Mouse (Mus musculus): ENCODE measurements at regions not wholly inside any gene's neighbourhood (a gene's known extent, or its start where the extent isn't known, plus 50 kb on each side); places are given as distances from the start of the nearest gene placed in this dataset.

DNA sequence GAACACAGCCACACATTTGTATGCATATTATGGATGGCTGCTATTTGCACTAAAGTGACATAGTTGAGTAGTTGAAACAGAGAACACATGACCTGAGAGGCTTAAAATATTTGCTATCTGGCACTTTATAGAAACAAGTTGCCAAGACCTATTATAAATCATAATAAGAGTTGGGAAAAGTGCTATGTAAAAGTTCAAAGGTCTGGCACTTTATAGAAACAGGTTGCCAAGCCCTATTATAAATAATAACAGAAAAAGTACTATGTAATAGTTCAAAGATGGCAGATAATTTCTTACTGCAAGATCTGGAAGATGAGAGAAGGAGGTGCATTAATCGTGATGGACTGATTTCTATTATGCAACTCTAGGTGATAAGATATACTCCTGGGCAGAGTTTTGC is 320.2 kb downstream of the Tfap2b start:
- DNase-seq (ENCODE audit: low spot score in 2 of 2), result no peak

DNA sequence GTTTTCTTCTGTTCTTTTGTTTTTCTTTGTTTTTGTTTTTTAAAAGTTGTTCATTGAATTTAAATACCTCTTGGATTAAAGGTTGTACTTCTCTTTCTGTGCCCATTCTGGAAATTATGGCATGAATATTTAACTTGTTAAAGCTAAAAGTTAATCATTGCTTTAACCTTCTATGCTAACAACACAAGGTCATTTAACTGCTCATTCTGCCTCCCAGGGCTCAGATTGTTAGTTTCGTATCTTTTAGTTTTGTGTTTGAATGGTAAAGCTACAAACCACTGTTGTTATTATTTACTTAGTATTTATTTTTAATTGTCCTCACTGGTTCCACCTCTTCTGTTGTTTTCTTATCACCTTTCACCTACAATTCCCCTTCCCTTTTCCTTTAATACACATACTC is 322.7 kb downstream of the Tfap2b start:
- DNase-seq (ENCODE audit: low spot score in 2 of 2), result no peak

DNA sequence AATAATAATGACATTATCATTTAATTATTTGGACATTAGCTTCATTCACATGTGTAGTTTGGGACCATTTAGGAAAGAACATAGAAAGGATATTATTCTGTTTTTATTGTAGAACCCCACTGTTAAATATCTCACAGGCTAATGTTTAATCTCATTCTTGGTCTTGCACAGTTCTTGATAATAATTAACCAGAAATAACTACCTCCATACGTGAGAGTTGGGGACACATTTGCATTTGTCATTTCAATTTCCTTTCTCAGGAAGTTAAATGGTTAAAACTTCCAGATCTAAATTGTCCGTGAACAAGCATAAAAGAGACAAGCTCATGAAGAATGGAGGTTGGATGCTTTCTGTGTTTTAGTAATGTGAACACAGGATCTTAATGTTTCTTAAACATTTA is 326.3 kb downstream of the Tfap2b start:
- no peak for DNase-seq (ENCODE audit: low spot score in 2 of 2)

DNA sequence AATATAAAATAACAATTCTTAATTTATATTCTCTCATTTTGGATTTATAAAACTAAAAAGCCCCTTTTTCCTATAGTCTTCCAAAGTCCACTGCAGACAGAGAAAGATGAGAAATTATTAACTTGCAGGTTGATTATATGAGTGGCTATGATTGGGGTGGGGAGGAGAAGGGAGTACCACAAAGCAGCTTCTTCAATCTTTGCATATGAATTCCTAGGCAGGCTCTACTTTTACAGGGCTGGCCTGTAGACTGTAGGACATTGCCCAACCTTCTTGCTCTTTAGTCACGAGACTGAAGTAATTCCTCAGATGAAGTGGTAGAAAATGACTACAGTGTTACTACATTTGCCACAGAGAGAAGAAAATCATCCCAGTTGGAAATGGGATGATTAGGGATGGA is 334.3 kb downstream of the Tfap2b start:
- no peak for DNase-seq (ENCODE audit: low spot score in 2 of 2)

DNA sequence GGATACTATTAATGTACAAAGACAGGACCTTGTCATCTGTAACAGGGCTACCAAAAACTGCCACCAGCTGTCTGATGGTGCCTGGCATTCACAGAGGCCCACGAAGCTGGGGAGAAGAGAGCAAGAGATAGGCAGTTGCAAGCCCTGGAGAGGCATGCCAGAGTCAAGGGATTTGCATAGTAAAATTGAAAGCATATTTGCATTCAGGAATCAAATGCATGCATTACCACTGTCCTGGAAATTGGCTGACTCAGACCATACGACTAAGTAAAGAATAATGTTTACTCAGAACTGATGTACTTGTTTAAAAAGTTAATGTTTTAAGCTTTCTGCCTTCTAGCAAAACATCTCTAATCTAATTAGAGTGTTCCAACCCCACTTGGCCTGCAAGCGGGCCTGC is 357.0 kb downstream of the Tfap2b start:
- no peak for DNase-seq (ENCODE audit: low spot score in 2 of 2)

DNA sequence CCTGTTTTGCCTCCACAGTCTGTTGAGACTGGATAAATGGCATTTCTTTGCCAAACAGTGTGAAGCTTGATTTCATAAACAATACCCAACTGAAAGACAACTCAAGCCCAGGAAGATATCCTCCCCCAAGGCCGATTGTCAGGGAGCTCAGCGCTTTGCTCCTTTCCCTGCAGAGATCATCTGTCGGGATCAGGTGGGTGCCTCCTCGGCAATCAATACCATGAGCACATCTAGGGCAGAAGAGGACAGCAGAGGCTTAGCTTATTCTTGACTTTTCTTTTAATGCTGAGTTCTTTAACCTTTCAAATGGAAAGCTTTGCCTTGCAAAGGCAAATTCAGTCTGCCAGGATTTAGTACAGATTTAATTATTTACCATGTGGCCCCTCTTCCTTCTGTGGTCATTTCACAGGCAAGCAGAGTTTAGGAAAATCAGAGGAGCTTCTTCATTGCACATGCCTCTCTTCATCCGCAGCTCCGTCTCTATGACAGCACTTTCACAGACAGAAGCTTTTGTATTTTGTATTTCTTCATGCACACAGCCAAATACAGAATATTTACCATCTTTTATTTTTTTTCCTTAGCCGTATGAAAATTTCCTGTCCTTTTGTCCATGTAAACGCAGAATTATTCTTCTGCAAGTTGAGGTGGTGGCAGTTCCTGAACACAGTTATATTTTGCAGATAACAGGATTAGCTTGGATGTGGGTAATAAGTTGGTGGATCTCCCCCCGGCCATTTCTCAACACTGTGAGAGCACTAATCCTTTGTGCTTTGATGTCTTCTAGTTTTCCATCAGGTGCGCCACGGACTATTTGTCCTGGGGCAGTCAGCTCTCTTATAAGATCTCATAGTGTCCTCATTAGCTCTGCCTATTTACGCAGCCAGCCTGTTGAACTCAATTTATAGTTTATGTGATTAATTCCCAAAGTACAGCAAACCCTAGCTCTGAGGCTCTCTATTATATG is 374.6 kb downstream of the Tfap2b start:
- DNase-seq (ENCODE audit: low spot score in 2 of 2), result no peak

DNA sequence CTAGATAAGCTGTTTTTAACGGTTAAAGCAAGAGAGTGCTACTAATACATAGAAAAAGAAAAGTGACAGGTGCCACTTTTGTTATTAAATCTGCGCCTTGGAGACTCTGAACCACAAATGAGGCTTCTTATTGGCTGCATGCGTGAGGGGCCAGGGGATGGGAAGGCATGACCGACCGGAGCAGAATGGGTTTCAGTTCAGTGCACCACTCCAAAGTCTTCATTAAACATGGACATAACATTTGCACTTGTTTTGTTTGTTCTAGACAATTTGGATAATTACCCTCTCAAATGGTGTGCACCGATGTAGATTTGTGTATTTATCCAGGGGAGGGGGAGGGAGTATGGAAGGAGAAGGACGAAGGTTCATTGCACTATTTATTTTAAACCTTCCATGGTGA is 396.8 kb downstream of the Tfap2b start:
- DNase-seq (ENCODE audit: low spot score in 2 of 2), result no peak

DNA sequence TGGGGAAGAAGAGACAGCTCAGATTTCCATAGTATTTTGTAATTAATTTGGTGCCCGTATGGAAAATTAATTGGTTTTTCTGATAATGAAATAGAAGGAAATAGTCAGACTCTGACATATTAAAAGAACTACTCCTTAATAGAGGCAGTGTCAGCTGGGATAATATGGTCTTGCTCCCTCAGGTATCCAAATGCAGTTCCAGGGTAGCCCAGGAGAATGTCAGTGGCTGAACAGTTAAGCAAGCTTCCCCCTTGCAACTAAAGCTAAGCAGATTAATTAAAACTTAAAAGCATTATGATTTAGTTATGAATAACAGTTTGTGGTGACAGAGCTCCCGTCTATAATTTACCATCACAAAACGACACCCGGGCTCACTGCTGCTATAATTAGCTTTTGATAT is 407.0 kb downstream of the Tfap2b start:
- DNase-seq (ENCODE audit: low spot score in 2 of 2), result no peak

DNA sequence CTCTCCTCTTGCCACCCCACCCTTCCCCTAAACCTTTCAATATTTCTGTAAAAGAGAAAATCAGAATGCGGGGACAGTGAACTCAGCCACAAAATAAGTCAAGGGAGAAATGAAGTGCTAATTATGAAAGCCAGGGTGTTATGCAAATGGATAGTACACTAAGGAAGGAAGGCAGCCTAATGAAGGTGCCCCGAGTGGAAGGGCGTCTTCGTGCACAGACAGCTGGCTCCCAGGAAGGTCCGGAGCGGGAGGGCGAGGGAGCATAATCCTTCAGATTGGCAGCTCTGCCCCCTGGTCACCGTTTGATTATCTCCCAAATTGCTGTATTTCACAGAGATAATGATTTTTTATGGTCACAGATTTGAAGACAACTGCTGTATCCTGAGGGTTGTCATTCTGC is 430.4 kb downstream of the Tfap2b start:
- no peak for DNase-seq (ENCODE audit: low spot score in 2 of 2)

DNA sequence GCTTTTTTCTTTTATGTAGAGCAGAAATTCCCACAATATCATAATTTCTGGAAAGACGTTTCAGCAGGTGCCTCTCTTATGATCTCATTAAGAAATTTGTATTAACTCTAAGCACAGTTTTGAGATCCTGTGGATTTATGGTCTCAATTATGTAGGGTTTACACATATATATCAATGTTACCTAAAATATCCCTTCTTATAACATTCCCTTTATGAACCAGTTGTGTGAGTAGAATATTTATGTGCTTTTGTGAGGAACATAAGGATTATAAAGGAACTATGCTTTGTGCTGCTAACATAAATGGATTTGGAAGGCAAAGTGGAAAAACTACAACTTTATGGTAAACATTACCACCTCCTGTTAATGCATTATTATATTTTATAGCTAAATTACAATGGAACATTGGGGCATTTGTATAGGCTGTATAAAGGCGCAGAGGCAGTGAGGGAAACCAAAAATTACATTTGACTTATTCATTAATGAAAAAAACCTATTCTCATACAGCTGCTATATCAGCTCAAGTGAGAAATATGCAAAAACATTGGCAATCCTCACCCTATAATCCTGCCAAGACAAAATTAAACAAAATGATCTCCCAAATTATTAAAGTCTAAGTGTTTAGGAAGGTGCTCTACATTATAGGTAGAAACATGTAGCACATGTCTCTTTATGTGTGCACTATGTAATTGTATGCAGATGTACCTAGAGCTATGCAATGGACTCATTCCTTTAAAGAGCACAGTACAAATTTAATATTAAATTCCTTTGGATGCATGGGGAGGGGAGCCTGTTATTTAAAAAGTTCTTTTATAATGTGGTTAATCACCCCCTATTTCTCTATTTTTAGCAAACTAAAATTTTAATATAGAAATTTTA is 439.2 kb downstream of the Tfap2b start:
- DNase-seq (ENCODE audit: low spot score in 2 of 2), result no peak

DNA sequence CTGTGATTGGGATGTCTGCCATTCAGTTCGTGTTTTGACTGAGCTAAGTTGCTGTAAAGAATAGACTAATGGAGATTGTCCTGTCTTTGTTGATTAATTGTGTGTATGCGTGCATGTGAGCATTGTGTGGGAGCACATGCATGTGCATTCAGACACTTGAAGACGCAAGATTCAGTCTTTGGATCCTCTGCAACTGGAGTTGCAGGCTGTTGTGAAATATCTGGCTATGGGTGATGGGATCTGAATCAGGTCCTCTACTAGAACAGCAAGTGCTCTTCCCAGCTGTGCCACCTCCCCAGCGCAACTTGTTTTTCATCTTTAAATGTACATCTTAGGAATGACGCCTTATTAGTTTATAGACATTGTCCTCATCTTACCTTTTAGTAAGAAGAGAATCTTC is 453.4 kb downstream of the Tfap2b start:
- no peak for DNase-seq (ENCODE audit: low spot score in 2 of 2)

DNA sequence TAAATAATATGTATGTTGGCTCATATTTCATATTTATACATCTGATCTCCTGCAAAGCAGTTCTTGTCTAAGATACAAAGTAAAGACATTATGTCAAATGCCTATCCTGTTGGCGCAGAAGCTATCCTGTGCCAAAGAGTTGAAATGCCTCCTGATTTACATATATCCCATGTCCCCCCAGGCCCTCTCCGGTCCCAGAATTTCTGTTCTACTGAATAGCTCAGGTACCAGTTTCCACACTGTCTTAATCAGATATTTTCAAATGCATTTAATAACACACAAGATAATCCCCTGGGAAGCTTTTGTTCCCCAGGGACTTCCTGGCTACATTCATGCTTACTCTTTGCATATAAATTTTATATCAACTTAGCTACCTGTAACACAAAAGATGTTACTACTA is 454.1 kb downstream of the Tfap2b start:
- DNase-seq (ENCODE audit: low spot score in 2 of 2), result no peak

DNA sequence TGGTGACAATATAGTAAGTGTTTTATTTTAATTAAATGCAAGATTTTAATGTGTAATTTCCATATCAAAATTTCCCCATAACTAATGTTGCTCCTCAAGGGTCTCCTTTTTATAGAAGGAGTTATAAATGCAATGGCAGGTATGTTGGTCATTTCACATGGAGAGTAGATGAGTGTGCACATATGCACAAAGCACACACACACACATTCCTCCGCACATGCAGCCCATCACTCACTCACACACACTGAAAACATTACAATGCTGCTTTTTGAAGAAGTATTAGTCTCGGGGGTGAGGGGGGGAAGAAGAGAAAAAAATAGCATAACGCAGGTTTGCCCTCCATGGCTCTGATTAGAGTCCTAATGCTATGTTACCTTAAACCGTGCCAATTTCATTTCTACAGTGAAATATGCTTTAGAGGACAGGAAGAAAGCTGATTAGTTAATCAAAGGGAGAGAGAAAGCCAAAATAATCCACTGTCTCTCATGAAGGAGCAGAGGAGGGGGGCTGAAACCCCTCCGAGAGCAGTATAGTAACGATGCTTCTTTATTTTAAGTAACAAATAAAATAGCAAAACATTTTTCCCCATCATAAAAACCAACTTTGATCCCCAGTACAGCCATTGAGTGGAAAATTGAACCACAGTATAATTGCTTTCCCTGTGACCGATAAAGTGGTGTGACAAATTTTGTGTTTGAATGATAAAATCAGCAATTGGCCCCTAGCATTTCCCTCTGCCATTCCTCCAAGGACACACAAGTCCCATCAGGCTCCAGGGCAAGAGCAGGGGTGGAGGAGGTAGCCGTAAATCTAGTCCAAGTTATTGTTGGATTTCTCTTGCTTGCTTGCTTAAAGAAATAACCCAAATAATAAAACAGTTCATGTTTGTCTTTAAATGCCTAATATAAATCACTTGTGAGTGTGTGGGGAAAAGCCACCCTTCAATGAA is 465.0 kb downstream of the Tfap2b start:
- no peak for DNase-seq (ENCODE audit: low spot score in 2 of 2)

DNA sequence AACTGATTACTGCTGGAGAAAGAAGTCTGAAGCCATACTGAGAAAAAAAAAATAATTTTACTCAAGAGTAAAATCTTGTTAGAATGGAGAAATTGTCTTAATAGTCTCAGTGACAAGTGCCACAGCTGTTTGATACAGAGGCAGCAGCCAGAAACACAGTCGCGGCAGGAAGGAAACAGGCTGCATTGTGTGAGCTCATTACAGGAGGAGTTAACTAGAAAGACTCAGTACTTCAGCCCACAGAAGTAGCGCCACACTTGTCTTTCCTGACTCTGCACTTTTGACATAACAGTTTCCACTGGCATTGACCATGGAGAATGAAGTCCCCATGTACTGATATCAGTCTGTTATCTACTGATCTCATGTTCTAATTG is 465.7 kb downstream of the Tfap2b start:
- peak in 1 of 2 experiments; percentile 3 for DNase-seq (ENCODE audit: low spot score in 2 of 2)

DNA sequence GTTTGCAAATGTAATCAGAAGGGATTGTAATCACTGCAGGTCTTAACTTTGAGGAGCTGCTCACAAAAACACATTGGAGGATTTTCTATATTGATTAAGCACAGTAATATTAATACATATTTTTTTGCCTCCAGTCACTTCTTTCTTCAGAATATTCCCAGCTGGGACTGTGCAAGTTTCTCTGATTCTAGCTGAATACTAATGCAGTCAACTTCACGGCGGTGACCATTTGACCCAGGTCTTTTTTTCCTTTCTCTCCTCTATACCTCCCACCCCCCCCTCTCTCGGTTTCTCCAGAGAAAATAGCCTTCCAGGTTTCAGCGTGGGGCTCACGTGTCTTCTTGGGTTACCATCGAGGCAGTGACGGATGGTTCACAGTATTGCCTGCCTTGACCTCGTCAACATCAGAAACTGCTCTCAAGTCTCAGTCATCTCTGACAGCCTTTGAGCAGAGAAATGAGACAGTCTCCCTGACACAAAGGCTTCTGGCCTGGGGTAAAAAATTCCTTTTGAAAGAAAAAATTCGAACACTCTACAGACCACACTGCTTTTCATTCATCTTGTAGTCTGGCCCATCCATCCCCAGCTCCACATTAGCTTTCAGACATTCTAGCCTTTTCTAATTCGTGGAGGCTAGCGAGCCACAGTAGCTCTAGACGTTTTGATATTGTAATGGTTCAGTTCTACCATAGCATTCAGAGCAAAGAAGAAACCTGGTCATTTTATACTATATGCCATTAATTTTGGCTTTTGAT is 472.5 kb downstream of the Tfap2b start:
- DNase-seq (ENCODE audit: low spot score in 2 of 2), result no peak

Measured in layer of hippocampus, postnatal 10 days (tissue).